Mouse (Mus musculus) midbrain, embryonic 11.5 days (tissue): ENCODE measurements around the gene Chd4. TPM values are rescaled to one million over a fixed set of nuclear protein-coding genes. Genes with fewer than 3 reads are reported as not detected.
A peak's percentile ranks its signal among the peaks of the same experiment; 100 is the strongest.

Experiments used
- ATAC-seq: fragments of 200-750 bp; cut with Nextera tagmentation; 2 replicates; pipeline ENCODE4 v1.8.0; 2017; ENCODE audit warnings: moderate TSS enrichment, moderate library complexity; ENCODE audit not compliant: low FRiP score
- DNase-seq: peaks from one replicate; pipeline ENCODE4 v3.0.0; 2015; ENCODE audit warnings: low spot score; ENCODE audit errors: missing footprints
- H3K27ac ChIP-seq: fragments of 300-500 bp; sonication (generic); 2 replicates; pipeline ENCODE4 v1.5.1; 2014; ENCODE audit warnings: low read depth, low read length
- H3K27me3 ChIP-seq: fragments of 300-500 bp; sonication (generic); 2 replicates; pipeline ENCODE4 v1.6.1; 2014; ENCODE audit warnings: mild to moderate bottlenecking, low read length, moderate library complexity, mixed read lengths; ENCODE audit not compliant: control insufficient read depth, insufficient read depth
- H3K36me3 ChIP-seq: fragments of 300-500 bp; sonication (generic); 2 replicates; pipeline ENCODE4 v1.6.1; 2014; ENCODE audit warnings: mild to moderate bottlenecking, low read length, moderate library complexity, mixed read lengths; ENCODE audit not compliant: control insufficient read depth, insufficient read depth
- H3K4me1 ChIP-seq: fragments of 300-500 bp; sonication (generic); 2 replicates; pipeline ENCODE4 v1.6.1; 2014; ENCODE audit warnings: low read length; ENCODE audit not compliant: control insufficient read depth, insufficient read depth
- H3K4me2 ChIP-seq: fragments of 300-500 bp; sonication (generic); 2 replicates; pipeline ENCODE4 v1.6.1; 2014; ENCODE audit warnings: mild to moderate bottlenecking, moderate library complexity
- H3K4me3 ChIP-seq: fragments of 300-500 bp; sonication (generic); 2 replicates; pipeline ENCODE4 v1.5.1; 2014; ENCODE audit warnings: low read depth, low read length
- H3K9ac ChIP-seq: fragments of 300-500 bp; sonication (generic); 2 replicates; pipeline ENCODE4 v1.6.1; 2014; ENCODE audit warnings: low read length
- H3K9me3 ChIP-seq: fragments of 300-500 bp; sonication (generic); 2 replicates; pipeline ENCODE4 v1.6.1; 2016; ENCODE audit warnings: low read length; ENCODE audit not compliant: control insufficient read depth
- WGBS: fragments of 180-500 bp; shearing (Covaris S2); extraction: QIAGEN DNeasy Blood & Tissue Kit; methylation state at CpG from one replicate; pipeline ENCODE4 v1.1.7; 2014; 5-methylcytosine and 5-hydroxymethylcytosine counted together
- polyA plus RNA-seq: library from polyadenylated mRNA; unstranded; fragments of >200 nt; fragmentation: Nextera tagmentation; extraction: Ambion mirVana; gene quantifications from 2 replicates; pipeline ENCODE4 v1.2.1, GENCODE M21; 2014

Gene Chd4
- polyA plus RNA-seq, 1 experiment from 2014 or later, result 99.3 TPM

- Histone ChIP-seq H3K27ac (no peak overlapping the region), H3K36me3 (peaks cover 4% of the 10 kb centered on the region; the same call in 1 of the 2 replicates)
- WGBS, result 89% methylated on average over 22 of the region's 22 CpGs
Measured at GRCm38 (mm10) chr6:125152212-125153017, 56.6 kb downstream of the Chd4 start.

GRCm38 (mm10) chr6:125153018-125153389, 57.2 kb downstream of the Chd4 start:
- WGBS, result 90% methylated on average over 5 of the region's 5 CpGs
- ATAC-seq, result no peak
- Histone ChIP-seq H3K4me2 (no peak overlapping the region), H3K9ac (no peak overlapping the region), H3K36me3 (peaks cover 4% of the 10 kb centered on the region; the same call in 1 of the 2 replicates), H3K4me3 (no peak overlapping the region), H3K27ac (no peak overlapping the region), H3K4me1 (peaks cover 18% of the 10 kb centered on the region), H3K9me3 (no peaks in the 10 kb centered on the region), H3K27me3 (no peaks in the 10 kb centered on the region)
- no peak for DNase-seq

More at GRCm38 (mm10) chr6:125152212-125153017, 56.6 kb downstream of the Chd4 start:
- Histone ChIP-seq H3K9me3 (no peaks in the 10 kb centered on the region), H3K4me1 (peaks cover 18% of the 10 kb centered on the region), H3K9ac (peak overlapping the region; percentile 5; the same call in 1 of the 2 replicates), H3K4me3 (no peak overlapping the region), H3K27me3 (no peaks in the 10 kb centered on the region), H3K4me2 (no peak overlapping the region)
- DNase-seq, result no peak
- ATAC-seq, result no peak

- Histone ChIP-seq H3K27me3 (no peaks in the 10 kb centered on the region), H3K36me3 (peaks cover 6% of the 10 kb centered on the region), H3K9ac (no peak overlapping the region), H3K4me2 (no peak overlapping the region), H3K27ac (no peak overlapping the region), H3K4me1 (peaks cover 14% of the 10 kb centered on the region), H3K9me3 (no peaks in the 10 kb centered on the region), H3K4me3 (no peak overlapping the region)
- WGBS, result 91% methylated on average over 4 of the region's 4 CpGs
- ATAC-seq (no peak), DNase-seq (no peak)
Measured at GRCm38 (mm10) chr6:125153682-125154081, 57.9 kb downstream of the Chd4 start.

- H3K4me1 ChIP-seq, result peaks cover 14% of the 10 kb centered on the region
Measured at GRCm38 (mm10) chr6:125154550-125154949, 58.8 kb downstream of the Chd4 start.

DNA sequence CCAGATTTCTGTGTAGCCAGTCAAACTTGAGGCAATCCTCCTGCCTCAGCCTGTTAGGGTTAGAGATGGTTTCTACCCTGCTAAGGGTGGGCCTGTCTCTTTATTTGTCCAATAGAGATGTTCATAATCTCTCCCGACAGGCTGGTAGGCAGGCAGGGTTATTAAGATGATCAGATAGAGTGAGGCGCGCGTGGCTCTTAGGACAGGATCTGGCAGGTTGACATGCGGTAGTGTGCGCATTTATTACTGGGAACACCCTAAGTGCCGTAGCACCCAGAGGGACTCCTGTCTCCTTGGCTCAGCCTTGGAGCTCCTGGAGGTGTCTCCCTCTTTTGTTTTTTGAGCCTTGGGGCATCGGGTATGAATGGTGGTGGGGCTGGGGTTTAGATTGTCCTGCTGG, 59.5 kb downstream of the Chd4 start:
- Histone ChIP-seq H3K27me3 (no peaks in the 10 kb centered on the region), H3K27ac (no peak overlapping the region), H3K4me2 (no peak overlapping the region), H3K36me3 (peaks cover 18% of the 10 kb centered on the region), H3K4me3 (no peak overlapping the region), H3K9ac (no peak overlapping the region), H3K9me3 (no peaks in the 10 kb centered on the region), H3K4me1 (peaks cover 16% of the 10 kb centered on the region)
- ATAC-seq, result no peak
- WGBS, result 87% methylated on average over 8 of the region's 8 CpGs
- DNase-seq, result no peak

More at GRCm38 (mm10) chr6:125154550-125154949, 58.8 kb downstream of the Chd4 start:
- Histone ChIP-seq H3K27me3 (no peaks in the 10 kb centered on the region), H3K4me3 (no peak overlapping the region), H3K9ac (no peak overlapping the region), H3K9me3 (no peaks in the 10 kb centered on the region), H3K27ac (no peak overlapping the region), H3K36me3 (peaks cover 11% of the 10 kb centered on the region), H3K4me2 (no peak overlapping the region)
- ATAC-seq (no peak), DNase-seq (no peak)

DNA sequence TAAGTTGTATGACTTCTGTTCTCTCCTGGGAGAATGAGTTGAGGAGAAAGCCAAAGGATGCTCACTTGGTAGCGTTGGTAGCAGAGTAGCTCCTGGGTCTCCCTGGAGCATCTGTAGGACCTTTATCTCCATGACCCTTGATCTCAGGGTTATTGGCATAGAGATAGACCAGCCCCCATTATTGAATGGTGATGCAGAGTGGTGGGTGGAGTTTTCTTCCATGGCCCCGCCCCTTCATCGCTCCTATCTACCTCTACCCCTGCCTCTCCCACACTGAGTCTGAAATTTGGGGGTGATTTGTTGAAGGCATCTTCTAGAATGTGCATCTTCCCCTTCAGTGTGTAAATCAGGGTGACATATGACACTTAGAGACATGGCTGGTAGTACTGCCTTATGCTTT, 60.7 kb downstream of the Chd4 start:
- H3K27me3 ChIP-seq, result no peaks in the 10 kb centered on the region
- H3K4me1 ChIP-seq, result peaks cover 20% of the 10 kb centered on the region
- ATAC-seq (peak; percentile 8; the same call in 1 of the 2 replicates), DNase-seq (no peak)
- H3K4me3 ChIP-seq, result no peak overlapping the region
- H3K9ac ChIP-seq, result no peak overlapping the region
- H3K9me3 ChIP-seq, result no peaks in the 10 kb centered on the region
- peaks cover 20% of the 10 kb centered on the region for H3K36me3 ChIP-seq
- no peak overlapping the region; the same call in 1 of the 2 replicates for H3K27ac ChIP-seq
- 89% methylated on average over 3 of the region's 3 CpGs for WGBS
- H3K4me2 ChIP-seq, result no peak overlapping the region

DNA sequence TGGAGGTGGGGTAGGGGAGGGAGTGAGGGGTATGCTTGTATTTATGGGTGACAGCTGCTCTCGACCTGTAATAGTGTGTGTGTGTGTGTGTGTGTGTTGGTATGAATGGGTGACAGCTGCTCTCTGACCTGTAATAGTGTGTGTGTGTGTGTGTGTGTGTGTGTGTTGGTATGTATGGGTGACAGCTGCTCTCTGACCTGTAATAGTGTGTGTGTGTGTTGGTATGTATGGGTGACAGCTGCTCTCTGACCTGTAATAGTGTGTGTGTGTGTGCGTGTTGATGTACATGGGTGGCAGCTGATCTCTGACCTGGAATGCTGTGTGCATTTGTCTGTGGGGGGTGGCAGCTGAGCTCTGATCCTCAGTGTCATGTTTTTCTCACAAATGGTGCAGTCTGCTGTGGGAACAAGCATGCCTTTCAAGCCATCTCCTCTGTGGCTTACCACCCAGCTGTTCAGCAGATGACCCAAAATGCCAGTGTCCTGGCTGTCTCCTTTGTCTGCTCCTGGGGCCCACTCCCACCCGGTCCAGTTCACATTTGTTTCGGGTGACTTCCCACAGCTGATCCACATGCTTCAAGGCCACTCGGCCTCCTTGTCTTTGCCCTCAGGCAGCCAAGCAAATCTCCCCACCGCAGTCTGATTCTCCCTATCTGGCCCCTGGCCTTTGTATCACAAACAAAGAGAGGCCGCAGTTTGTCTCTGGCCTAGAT, 61.3 kb downstream of the Chd4 start:
- Histone ChIP-seq H3K27ac (peak overlapping the region; percentile 58), H3K27me3 (no peaks in the 10 kb centered on the region), H3K4me2 (no peak overlapping the region), H3K9me3 (no peaks in the 10 kb centered on the region), H3K9ac (0 out of 2 replicates have a peak overlapping the region, but pooled peaks have one; percentile 21), H3K4me1 (peaks cover 20% of the 10 kb centered on the region), H3K36me3 (peaks cover 22% of the 10 kb centered on the region), H3K4me3 (no peak overlapping the region)
- peak; percentile 92 for DNase-seq
- ATAC-seq, result peak; percentile 57
- WGBS, result 27% methylated on average over 7 of the region's 7 CpGs

DNA sequence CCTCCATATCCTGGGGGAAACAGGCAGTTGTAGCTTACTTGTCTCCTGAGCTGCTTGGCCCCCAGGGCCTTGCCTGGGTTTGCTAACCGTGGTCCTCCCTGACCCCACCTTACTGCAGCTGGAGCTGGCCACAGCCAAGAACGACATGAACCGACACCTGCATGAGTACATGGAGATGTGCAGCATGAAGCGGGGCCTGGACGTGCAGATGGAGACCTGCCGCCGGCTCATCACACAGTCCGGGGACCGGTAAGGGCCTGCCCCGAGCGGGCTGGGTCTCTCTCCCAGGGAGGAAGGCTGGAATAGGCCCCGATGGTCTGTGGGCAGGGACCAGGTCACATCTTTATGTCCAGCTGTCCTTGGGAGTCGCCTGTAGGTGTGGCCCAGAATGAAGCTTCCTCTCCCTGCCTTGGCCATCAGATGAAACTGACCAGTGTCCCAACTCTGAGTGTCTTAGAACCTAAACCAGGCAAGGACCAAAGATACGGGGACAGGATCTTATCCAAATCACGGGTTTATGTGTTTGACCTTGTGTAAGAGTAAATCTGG, 63.2 kb downstream of the Chd4 start:
- Histone ChIP-seq H3K4me2 (no peak overlapping the region), H3K4me1 (peaks cover 28% of the 10 kb centered on the region), H3K27ac (no peak overlapping the region), H3K4me3 (no peak overlapping the region), H3K27me3 (no peaks in the 10 kb centered on the region), H3K9ac (no peak overlapping the region), H3K9me3 (no peaks in the 10 kb centered on the region), H3K36me3 (peaks cover 20% of the 10 kb centered on the region)
- ATAC-seq (no peak), DNase-seq (no peak)
- 88% methylated on average over 15 of the region's 15 CpGs for WGBS
